Mouse (Mus musculus) G1E (cell line): ENCODE results near the gene Gnpnat1.

Experiments used
- CTCF ChIP-seq: IDR thresholded peaks from 2 replicates; pipeline ENCODE4 v1.5.1; 2012; ENCODE audit warnings: low read depth, low read length, inconsistent platforms, mixed read lengths
- GATA1 ChIP-seq: IDR thresholded peaks from 2 replicates; pipeline ENCODE4 v1.6.1; 2012; ENCODE audit warnings: borderline replicate concordance, low read length, inconsistent platforms, mixed read lengths
- GATA2 ChIP-seq: IDR thresholded peaks from 2 replicates; pipeline ENCODE4 v1.6.1; 2012; ENCODE audit warnings: low read depth, low read length, inconsistent platforms, borderline replicate concordance
- POLR2AphosphoS5 ChIP-seq: IDR thresholded peaks from 2 replicates; pipeline ENCODE4 v1.6.1; 2012; ENCODE audit warnings: low read depth, low read length, inconsistent platforms; ENCODE audit not compliant: insufficient replicate concordance
- TAL1 ChIP-seq: conservative IDR thresholded peaks from 2 replicates; pipeline ENCODE4 v1.6.1; 2012; ENCODE audit warnings: low read depth, low read length, inconsistent platforms, mixed read lengths

DNA sequence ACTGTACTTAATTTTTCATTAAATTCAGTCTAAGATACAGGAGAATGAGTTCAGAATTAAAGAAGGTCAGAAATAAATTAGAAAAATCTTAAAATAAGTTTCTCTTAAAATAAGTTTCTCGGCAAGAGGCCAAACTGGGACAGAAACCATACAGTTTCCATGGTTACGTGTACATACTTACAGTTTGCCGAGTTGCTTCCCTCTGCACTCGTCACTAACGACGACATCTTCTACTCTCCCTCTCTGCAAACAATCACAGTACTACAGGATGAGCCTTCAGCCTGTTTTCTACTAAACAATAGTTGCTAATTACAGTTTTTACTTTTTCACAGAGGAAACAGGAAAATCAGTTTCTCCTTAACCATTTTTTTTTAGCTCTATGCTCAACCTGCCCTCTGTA lies 24.0 kb downstream of the Gnpnat1 start:
- TF ChIP-seq CTCF (no peak), TAL1 (no peak), GATA1 (no peak), POLR2AphosphoS5 (no peak), GATA2 (no peak)
